Mouse (Mus musculus) embryonic facial prominence, embryonic 11.5 days (tissue): ENCODE results near the gene Cmpk1. TPM values are rescaled to one million over a fixed set of nuclear protein-coding genes. Genes with fewer than 3 reads are reported as not detected.
A peak's percentile ranks its signal among the peaks of the same experiment; 100 is the strongest.

ENCODE experiments used
- ATAC-seq: fragments of 200-750 bp; cut with Nextera tagmentation; replicated peaks from 2 replicates; pipeline ENCODE4 v1.8.0; 2017; ENCODE audit warnings: low read depth; ENCODE audit not compliant: insufficient number of reproducible peaks, low FRiP score, low TSS enrichment
- DNase-seq: peaks from one replicate; pipeline ENCODE4 v3.0.0-alpha.2; 2015; ENCODE audit warnings: low spot score
- H3K27ac ChIP-seq: fragments of 300-500 bp; sonication (generic); replicated peaks from 2 replicates; pipeline ENCODE4 v1.5.1; 2014; ENCODE audit warnings: mild to moderate bottlenecking, low read depth, low read length, control low read depth
- H3K27me3 ChIP-seq: fragments of 300-500 bp; sonication (generic); 2 replicates; pipeline ENCODE4 v1.6.1; 2014; ENCODE audit warnings: mild to moderate bottlenecking, low read length, moderate library complexity, mixed read lengths; ENCODE audit not compliant: control insufficient read depth, insufficient read depth
- H3K36me3 ChIP-seq: fragments of 300-500 bp; sonication (generic); replicated peaks from 2 replicates; pipeline ENCODE4 v1.6.1; 2014; ENCODE audit warnings: low read depth, mild to moderate bottlenecking, low read length, moderate library complexity, mixed read lengths; ENCODE audit not compliant: control insufficient read depth, insufficient read depth
- H3K4me1 ChIP-seq: fragments of 300-500 bp; sonication (generic); 2 replicates; pipeline ENCODE4 v1.6.1; 2014; ENCODE audit warnings: low read length, mixed read lengths; ENCODE audit not compliant: control insufficient read depth, insufficient read depth
- H3K4me2 ChIP-seq: fragments of 300-500 bp; sonication (generic); 2 replicates; pipeline ENCODE4 v1.6.1; 2014; ENCODE audit warnings: low read depth, mild to moderate bottlenecking, control low read depth, low read length, moderate library complexity
- H3K4me3 ChIP-seq: fragments of 300-500 bp; sonication (generic); 2 replicates; pipeline ENCODE4 v1.5.1; 2014; ENCODE audit warnings: low read depth, low read length, control low read depth
- H3K9ac ChIP-seq: fragments of 300-500 bp; sonication (generic); replicated peaks from 2 replicates; pipeline ENCODE4 v1.6.1; 2014; ENCODE audit warnings: mild to moderate bottlenecking, control low read depth, low read length
- H3K9me3 ChIP-seq: fragments of 300-500 bp; sonication (generic); replicated peaks from 2 replicates; pipeline ENCODE4 v1.6.1; 2016; ENCODE audit warnings: mild to moderate bottlenecking, low read length, inconsistent platforms, mixed read lengths; ENCODE audit not compliant: control insufficient read depth
- WGBS: fragments of 180-500 bp; shearing (Covaris S2); extraction: QIAGEN DNeasy Blood & Tissue Kit; methylation state at CpG from one replicate; pipeline ENCODE4 v1.1.7; 2014; 5-methylcytosine and 5-hydroxymethylcytosine counted together
- polyA plus RNA-seq: library from polyadenylated mRNA; unstranded; fragments of >200 nt; fragmentation: Nextera tagmentation; extraction: Ambion mirVana; gene quantifications from 2 replicates; pipeline ENCODE4 v1.2.1, GENCODE M21; 2014

Gene Cmpk1
- polyA plus RNA-seq, 1 experiment from 2014 or later = 132 TPM

GRCm38 (mm10) chr4:114925917-114926312 lies 61.1 kb downstream of the Cmpk1 start, which contains the start of gene Foxe3:
Gene Foxe3 (minus strand): TSS chr4:114926013.
- peak within 1 kb of the TSS; percentile 41 for H3K4me3 ChIP-seq
- no peaks in the 10 kb centered on the region for H3K9me3 ChIP-seq
- peak within 1 kb of the TSS; percentile 13; the same call in 1 of the 2 replicates for H3K9ac ChIP-seq
- no peaks in the 10 kb centered on the region for H3K36me3 ChIP-seq
- 0 out of 2 replicates have a peak, but pooled peaks have one; percentile 39 for ATAC-seq
- no peak within 1 kb of the TSS for H3K27ac ChIP-seq
- DNase-seq = no peak
- peak within 1 kb of the TSS; percentile 82 for H3K4me2 ChIP-seq
- no peaks in the 10 kb centered on the region; the same call in none of the 2 replicates for H3K4me1 ChIP-seq
- under 1% methylated on average over 25 of the region's 25 CpGs for WGBS
- peaks cover 59% of the 10 kb centered on the region for H3K27me3 ChIP-seq

GRCm38 (mm10) chr4:114924971-114925916 lies 61.8 kb downstream of the Cmpk1 start:
- Histone ChIP-seq H3K27ac (no peak overlapping the region), H3K9ac (peak overlapping the region; percentile 13; the same call in 1 of the 2 replicates)

GRCm38 (mm10) chr4:114917091-114917490 lies 70.0 kb downstream of the Cmpk1 start:
- H3K27ac ChIP-seq = no peak overlapping the region
- WGBS = 47% methylated on average over 2 of the region's 2 CpGs

More at GRCm38 (mm10) chr4:114924971-114925916, 61.8 kb downstream of the Cmpk1 start:
- Histone ChIP-seq H3K9me3 (no peaks in the 10 kb centered on the region), H3K27me3 (peaks cover 59% of the 10 kb centered on the region), H3K4me1 (no peaks in the 10 kb centered on the region; the same call in none of the 2 replicates), H3K4me2 (peak overlapping the region; percentile 82), H3K36me3 (no peaks in the 10 kb centered on the region), H3K4me3 (peak overlapping the region; percentile 41)
- ATAC-seq = peak; percentile 37; the same call in 1 of the 2 replicates
- peak; percentile 51 for DNase-seq
- under 1% methylated on average over 121 of the region's 125 CpGs for WGBS

GRCm38 (mm10) chr4:114916056-114916455 lies 71.0 kb downstream of the Cmpk1 start:
- Histone ChIP-seq H3K4me1 (no peaks in the 10 kb centered on the region), H3K9me3 (no peaks in the 10 kb centered on the region), H3K27ac (no peak overlapping the region), H3K4me2 (no peak overlapping the region), H3K9ac (no peak overlapping the region), H3K4me3 (no peak overlapping the region), H3K27me3 (peaks cover 44% of the 10 kb centered on the region), H3K36me3 (no peaks in the 10 kb centered on the region)
- WGBS = 48% methylated on average over 4 of the region's 4 CpGs
- ATAC-seq = no peak
- DNase-seq = no peak

More at GRCm38 (mm10) chr4:114917091-114917490, 70.0 kb downstream of the Cmpk1 start:
- peaks cover 37% of the 10 kb centered on the region for H3K27me3 ChIP-seq
- no peak overlapping the region for H3K4me3 ChIP-seq
- H3K9me3 ChIP-seq = no peaks in the 10 kb centered on the region
- H3K4me1 ChIP-seq = no peaks in the 10 kb centered on the region
- ATAC-seq = no peak
- H3K4me2 ChIP-seq = no peak overlapping the region
- no peaks in the 10 kb centered on the region for H3K36me3 ChIP-seq
- DNase-seq = peak; percentile 76
- no peak overlapping the region for H3K9ac ChIP-seq

- ATAC-seq = no peak
Observed at GRCm38 (mm10) chr4:114913594-114913962, 73.5 kb downstream of the Cmpk1 start.

GRCm38 (mm10) chr4:114912705-114913593 lies 74.1 kb downstream of the Cmpk1 start:
- Histone ChIP-seq H3K4me3 (peak overlapping the region; percentile 8; the same call in 1 of the 2 replicates), H3K27ac (no peak overlapping the region), H3K9ac (no peak overlapping the region; the same call in 1 of the 2 replicates), H3K36me3 (no peaks in the 10 kb centered on the region), H3K4me1 (no peaks in the 10 kb centered on the region), H3K4me2 (peak overlapping the region; percentile 32; the same call in 1 of the 2 replicates), H3K27me3 (peaks cover 68% of the 10 kb centered on the region), H3K9me3 (no peaks in the 10 kb centered on the region)
- DNase-seq (no peak), ATAC-seq (no peak)
- WGBS = 7% methylated on average over 35 of the region's 35 CpGs

More at GRCm38 (mm10) chr4:114913594-114913962, 73.5 kb downstream of the Cmpk1 start:
- WGBS = 4% methylated on average over 13 of the region's 13 CpGs
- Histone ChIP-seq H3K4me3 (no peak overlapping the region), H3K36me3 (no peaks in the 10 kb centered on the region), H3K4me2 (no peak overlapping the region), H3K27me3 (peaks cover 63% of the 10 kb centered on the region), H3K27ac (no peak overlapping the region), H3K9ac (no peak overlapping the region), H3K4me1 (no peaks in the 10 kb centered on the region), H3K9me3 (no peaks in the 10 kb centered on the region)
- peak; percentile 87 for DNase-seq

- WGBS = under 1% methylated on average over 20 of the region's 20 CpGs
- peak overlapping the region; percentile 76 for H3K4me2 ChIP-seq
- peak; percentile 85 for DNase-seq
- H3K27me3 ChIP-seq = peaks cover 76% of the 10 kb centered on the region
- no peaks in the 10 kb centered on the region for H3K36me3 ChIP-seq
- no peaks in the 10 kb centered on the region for H3K4me1 ChIP-seq
- ATAC-seq = no peak
- H3K4me3 ChIP-seq = peak overlapping the region; percentile 63
- H3K27ac ChIP-seq = no peak overlapping the region; the same call in 1 of the 2 replicates
- H3K9ac ChIP-seq = peak overlapping the region; percentile 65
- H3K9me3 ChIP-seq = no peaks in the 10 kb centered on the region
Observed at GRCm38 (mm10) chr4:114909602-114910484, 77.2 kb downstream of the Cmpk1 start.
